In the genomic region with DNA sequence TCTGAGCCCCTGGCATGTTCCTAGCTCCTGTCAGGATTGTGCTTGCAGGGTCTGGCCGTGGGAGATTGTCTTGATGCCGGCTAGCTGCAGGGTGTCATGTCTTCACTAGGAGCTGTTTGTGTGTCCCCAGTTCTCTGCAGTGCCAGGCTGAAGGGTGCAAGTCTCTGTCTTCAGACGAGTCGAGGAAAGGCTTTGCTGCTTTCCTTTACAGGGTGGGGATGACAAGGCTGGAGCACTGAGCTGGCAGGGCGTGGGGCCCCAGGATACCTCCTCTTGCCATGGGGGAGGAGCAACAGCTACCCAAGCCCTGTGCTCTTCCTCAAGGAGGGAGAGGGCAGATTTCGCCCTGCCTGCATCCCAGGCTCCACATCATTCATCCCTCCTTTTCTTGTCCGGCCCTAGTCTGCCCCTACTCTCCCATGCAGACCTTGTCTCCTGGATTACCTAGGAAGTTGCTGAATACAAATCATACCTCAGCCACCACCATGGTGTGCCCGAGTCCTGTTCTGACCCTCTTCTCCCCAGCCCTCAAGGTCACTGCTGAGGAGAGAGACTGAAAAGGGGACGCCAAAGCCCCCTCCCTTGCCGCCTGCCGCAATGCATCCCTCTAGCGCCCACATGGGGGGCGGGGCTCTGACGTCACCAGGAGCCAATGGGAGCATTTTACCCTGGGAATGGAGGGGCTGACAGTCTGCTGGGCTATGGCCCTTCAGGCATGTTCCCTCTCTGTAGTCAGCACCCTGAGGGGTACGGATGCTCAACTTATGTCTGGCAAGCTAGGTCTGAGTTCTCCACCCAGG, we compare ENCODE assay signal across 8 mouse cellular contexts. TPM values are rescaled to one million over a fixed set of nuclear protein-coding genes. Genes with fewer than 3 reads are reported as not detected.
A peak's percentile ranks its signal among the peaks of the same experiment; 100 is the strongest.
DNase-seq lines count a peak whose midpoint lies in the region; ATAC-seq and TF ChIP-seq lines count a peak whose summit lies in the region.

No protein-coding gene starts in this region.

- intact Hi-C loops in heart, postnatal 25 days (cut with DNase I), result no loop called here

- H3K9ac ChIP-seq in intestine, embryonic 15.5 days, result peak overlapping the region; percentile 60
- H3K9ac ChIP-seq in liver, embryonic 12.5 days, result peak overlapping the region; percentile 54

- H3K4me3 ChIP-seq in intestine, embryonic 15.5 days (replicated peaks), result peak overlapping the region; percentile 57
- peak overlapping the region; percentile 59 for H3K4me3 ChIP-seq in liver, embryonic 12.5 days
- H3K4me3 ChIP-seq in olfactory bulb, adult 2 months (ENCODE audit: insufficient read depth, low read depth, low read length), result peak overlapping the region; percentile 63

- no peak for TF ChIP-seq CTCF in olfactory bulb, adult 2 months (IDR thresholded peaks at IDR 0.05; ENCODE audit: insufficient read depth, low read depth, low read length)

- peak; percentile 22 to 56 for DNase-seq in heart, adult 18-20 months
- no peak for DNase-seq in heart, postnatal 25 days (ENCODE audit: low spot score)
- peak; percentile 90 for DNase-seq in cerebellum, adult 11-12 months
- peak; percentile 42 for DNase-seq in forelimb bud, embryonic 11.5 days (ENCODE audit: low read depth, low spot score)
- no peak for DNase-seq in urinary bladder, postnatal 4 days (ENCODE audit: low spot score in 2 of 2)

- H3K27ac ChIP-seq in intestine, embryonic 15.5 days, result 0 out of 2 replicates have a peak overlapping the region, but pooled peaks have one; percentile 17
- 0 out of 2 replicates have a peak overlapping the region, but pooled peaks have one; percentile 12 for H3K27ac ChIP-seq in liver, embryonic 12.5 days
- H3K27ac ChIP-seq in olfactory bulb, adult 2 months (ENCODE audit: insufficient read depth, low read depth, low read length), result peak overlapping the region; percentile 88

- 5% methylated on average over 15 of the region's 15 CpGs for WGBS in intestine, embryonic 15.5 days
- WGBS in liver, embryonic 12.5 days (ENCODE audit: insufficient replicate concordance), result 5% methylated on average over 15 of the region's 15 CpGs
- under 1% methylated on average over 15 of the region's 15 CpGs for WGBS in olfactory bulb, adult 2 months

- ATAC-seq in intestine, embryonic 15.5 days, result peak; percentile 25
- ATAC-seq in liver, embryonic 12.5 days, result peak; percentile 58

- H3K9me3 ChIP-seq in intestine, embryonic 15.5 days, result no peaks in the 10 kb centered on the region
- no peaks in the 10 kb centered on the region for H3K9me3 ChIP-seq in liver, embryonic 12.5 days (replicated peaks)

- no peaks in the 10 kb centered on the region for H3K36me3 ChIP-seq in intestine, embryonic 15.5 days
- H3K36me3 ChIP-seq in liver, embryonic 12.5 days, result no peaks in the 10 kb centered on the region

- H3K27me3 ChIP-seq in intestine, embryonic 15.5 days (replicated peaks), result 0 out of 2 replicates have a peak, but pooled peaks cover 9% of the 10 kb centered on the region
- H3K27me3 ChIP-seq in liver, embryonic 12.5 days (replicated peaks), result peaks cover 70% of the 10 kb centered on the region

- H3K4me2 ChIP-seq in intestine, embryonic 15.5 days (replicated peaks), result peak overlapping the region; percentile 98
- peak overlapping the region; percentile 87 for H3K4me2 ChIP-seq in liver, embryonic 12.5 days

- peaks cover 14% of the 10 kb centered on the region for H3K4me1 ChIP-seq in intestine, embryonic 15.5 days (replicated peaks)
- peaks cover 22% of the 10 kb centered on the region for H3K4me1 ChIP-seq in liver, embryonic 12.5 days
- H3K4me1 ChIP-seq in olfactory bulb, adult 2 months (ENCODE audit: control insufficient read depth, insufficient read depth, low read length), result peaks cover 67% of the 10 kb centered on the region

- peak; percentile 65; the same call in 1 of the 2 replicates for TF ChIP-seq POLR2A in olfactory bulb, adult 2 months (IDR thresholded peaks at IDR 0.05; ENCODE audit: insufficient read depth, low read depth, low read length)

RNA-seq across cellular contexts. Expression of a gene that starts 12.0 kb away (rescaled TPM):
- total RNA-seq in heart, adult 18-20 months (2021), result 10 to 100 TPM; 15.8 to 21.0 TPM
- 10 to 100 TPM; 14.1 to 15.1 TPM for total RNA-seq in heart, postnatal 25 days (2021)
- polyA plus RNA-seq in intestine, embryonic 15.5 days (2015; fragmentation: Nextera tagmentation; extraction: Ambion mirVana), result 19.7 and 24.3 TPM in 2 replicates
- 29.8 and 32.7 TPM in 2 replicates for polyA plus RNA-seq in liver, embryonic 12.5 days (2016; fragmentation: Nextera tagmentation; extraction: Ambion mirVana)
- not detected in 2 replicates for polyA plus RNA-seq in olfactory bulb, adult 2 months (2012; ENCODE audit: insufficient read depth, insufficient read length, low replicate concordance, missing spikeins)

RNA-seq across cellular contexts. Expression of a gene that starts 26.9 kb away (rescaled TPM):
- total RNA-seq in heart, adult 18-20 months (2021), result 100 to 1,000 TPM; 144 to 150 TPM
- 100 to 1,000 TPM; 317 to 336 TPM for total RNA-seq in heart, postnatal 25 days (2021)
- polyA plus RNA-seq in intestine, embryonic 15.5 days (2015; fragmentation: Nextera tagmentation; extraction: Ambion mirVana), result 16.3 and 17.0 TPM in 2 replicates
- 1.9 and 2.1 TPM in 2 replicates for polyA plus RNA-seq in liver, embryonic 12.5 days (2016; fragmentation: Nextera tagmentation; extraction: Ambion mirVana)
- polyA plus RNA-seq in olfactory bulb, adult 2 months (2012; ENCODE audit: insufficient read depth, insufficient read length, low replicate concordance, missing spikeins), result 472 and 1,489 TPM in 2 replicates

Comparison
In these comparisons a context has a peak if more than half of its experiments do, and no peak if none do; other contexts are left out.
1. DNase-seq: peak in heart, adult 18-20 months (2 of 2), cerebellum, adult 11-12 months (single experiment) and forelimb bud, embryonic 11.5 days (single experiment); none in heart, postnatal 25 days (single experiment) and urinary bladder, postnatal 4 days (0 of 2).
2. H3K27ac ChIP-seq: peak in every context shown above with its lines; median percentile 88 in olfactory bulb, adult 2 months; 17 in intestine, embryonic 15.5 days; 12 in liver, embryonic 12.5 days.
3. RNA of a gene that starts 12.0 kb away (polyA plus RNA-seq): 29.8 to 32.7 TPM in liver, embryonic 12.5 days and 19.7 to 24.3 TPM in intestine, embryonic 15.5 days; not detected in olfactory bulb, adult 2 months; every median in the first group is over 10 times any median in the second.
4. RNA of a gene that starts 26.9 kb away (polyA plus RNA-seq): 472 to 1,489 TPM in olfactory bulb, adult 2 months; 16.3 to 17.0 TPM in intestine, embryonic 15.5 days and 1.9 to 2.1 TPM in liver, embryonic 12.5 days; every median in the first group is over 10 times any median in the second.
5. Peak in every context shown above with its lines, with median percentiles within 50 percentile points of each other: H3K4me3 ChIP-seq.